Mouse (Mus musculus): ENCODE data around the gene Prpmp5. TPM values are rescaled to one million over a fixed set of nuclear protein-coding genes. Genes with fewer than 3 reads are reported as not detected.
"Not testable (repeated sequence)": the region's sequence is repeated elsewhere in the genome, so short reads cannot be mapped to it uniquely, and the experiment has no call there.

The Prpmp5 gene
- total RNA-seq (2021), result not detected
- long read RNA-seq, experiment 1, result 0 reads
- long read RNA-seq, experiment 2, result 0 reads

GRCm38 (mm10) chr6:132314657-132315056 is at the start of gene Prpmp5:
Gene Prpmp5, minus strand, starts transcription at chr6:132314757.
- H3K4me3 ChIP-seq; DNase-seq (ENCODE audit: extremely low spot score in 1 of 2, low spot score in 2 of 2); intact Hi-C loops (cut with DNase I); H3K27ac ChIP-seq: not testable (repeated sequence)

GRCm38 (mm10) chr6:132364034-132364433 is 49.5 kb upstream of the Prpmp5 start, which contains the start of gene Gm8882:
Gene Gm8882, minus strand, starts transcription at chr6:132364134.
- DNase-seq (ENCODE audit: extremely low spot score in 1 of 2, low spot score in 2 of 2); intact Hi-C loops (cut with DNase I); H3K27ac ChIP-seq; H3K4me3 ChIP-seq: not testable (repeated sequence)

Other genes with a start within 250 kb of the Prpmp5 start
- gene Prb1, start 104.2 kb downstream of the Prpmp5 start, total RNA-seq (2021), result not detected
- gene Gm8882, start 49.4 kb upstream of the Prpmp5 start, total RNA-seq (2021), result not detected

All from left cerebral cortex, adult 2 months (tissue).